Mouse (Mus musculus): ENCODE measurements around the gene Aicda. TPM values are rescaled to one million over a fixed set of nuclear protein-coding genes. Genes with fewer than 3 reads are reported as not detected.

The Aicda gene
- total and polyA plus RNA-seq, 3 experiments, result 0.03 TPM; not detected in 2

DNA sequence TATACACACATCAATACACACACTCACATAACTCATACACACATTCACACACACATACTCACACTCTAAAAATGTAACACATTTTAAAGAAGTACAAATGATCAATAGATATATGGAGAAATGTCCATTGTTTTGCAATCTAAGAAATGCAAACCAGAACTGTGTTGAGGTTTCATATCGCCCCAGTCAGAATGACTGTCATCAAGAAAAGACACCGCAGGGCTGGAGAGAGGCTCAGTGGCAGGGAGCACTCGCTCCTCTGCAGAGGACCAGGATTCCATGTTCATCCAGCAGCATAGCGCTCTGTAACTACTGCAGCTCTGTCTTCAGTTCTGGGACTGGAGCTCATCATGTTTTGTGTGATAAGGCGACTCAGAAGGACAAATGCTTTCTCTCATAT lies 10.0 kb upstream of the Aicda start:
- Histone ChIP-seq H3K9ac (ENCODE audit: control insufficient read depth, low read depth, low read length, poor library complexity, severe bottlenecking) (no peak overlapping the region), H3K79me2 (ENCODE audit: control insufficient read depth, insufficient read depth, low read length, poor library complexity) (no peaks in the 10 kb centered on the region), H3K36me3 (ENCODE audit: control insufficient read depth in 1 of 2, insufficient read depth in 2 of 2, low read length in 2 of 2) (no peaks in the 10 kb centered on the region), H3K4me1 (ENCODE audit: control insufficient read depth in 1 of 2, insufficient read depth in 2 of 2, low read length in 2 of 2) (no peaks in the 10 kb centered on the region), H3K27ac (ENCODE audit: control insufficient read depth, low read depth, low read length) (no peak overlapping the region), H3K9me3 (replicated peaks; ENCODE audit: insufficient read depth, low read length) (no peaks in the 10 kb centered on the region), H3K4me3 (ENCODE audit: control insufficient read depth in 1 of 2, insufficient read depth in 1 of 2, low read depth in 2 of 2, low read length in 2 of 2) (no peak overlapping the region), H3K27me3 (ENCODE audit: control insufficient read depth in 1 of 2, insufficient read depth in 2 of 2, low read length in 2 of 2) (peaks cover 0 to 6% of the 10 kb centered on the region in 2 experiments; a peak in 2 of 4 replicates)
- TF ChIP-seq UBTF (IDR thresholded peaks at IDR 0.05; ENCODE audit: borderline replicate concordance, insufficient read depth, low read depth, low read length) (no peak), CHD1 (IDR thresholded peaks at IDR 0.05; ENCODE audit: low read depth, low read length) (no peak), NELFE (IDR thresholded peaks at IDR 0.05; ENCODE audit: low read depth, low read length) (no peak), BHLHE40 (IDR thresholded peaks at IDR 0.05; ENCODE audit: borderline replicate concordance, low read depth, low read length) (no peak), ZC3H11A (IDR thresholded peaks at IDR 0.05; ENCODE audit: low read depth, low read length) (no peak), HCFC1 (IDR thresholded peaks at IDR 0.05; ENCODE audit: low read depth, low read length) (no peak), NRF1 (IDR thresholded peaks at IDR 0.05; ENCODE audit: insufficient read depth, low read depth, low read length, poor library complexity, severe bottlenecking) (no peak), POLR2AphosphoS5 (IDR thresholded peaks at IDR 0.05; ENCODE audit: borderline replicate concordance, low read depth, low read length) (no peak), MAX (IDR thresholded peaks at IDR 0.05; ENCODE audit: low read length) (no peak)
- no peak for DNase-seq (ENCODE audit: low read depth, low spot score)

DNA sequence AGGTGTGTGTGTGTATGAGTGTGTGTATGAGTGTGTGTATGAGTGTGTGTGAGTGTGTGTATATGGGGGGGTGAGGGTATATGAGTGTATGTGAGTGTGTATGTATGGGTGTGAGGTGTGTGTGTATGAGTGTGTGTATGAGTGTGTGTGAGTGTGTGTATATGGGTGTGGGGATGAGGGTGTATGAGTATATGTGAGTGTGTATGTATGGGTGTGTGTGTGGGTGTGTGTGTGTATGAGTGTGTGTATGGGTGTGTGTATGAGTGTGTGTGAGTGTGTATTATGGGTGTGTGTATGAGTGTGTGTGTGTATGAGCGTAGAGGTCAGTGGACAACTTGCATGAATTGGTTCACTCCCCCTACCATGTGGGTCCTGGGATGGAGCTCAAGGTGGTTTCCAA lies 8.9 kb upstream of the Aicda start:
- Histone ChIP-seq H3K4me1 (ENCODE audit: control insufficient read depth in 1 of 2, insufficient read depth in 2 of 2, low read length in 2 of 2) (no peaks in the 10 kb centered on the region), H3K9ac (ENCODE audit: control insufficient read depth, low read depth, low read length, poor library complexity, severe bottlenecking) (no peak overlapping the region), H3K9me3 (replicated peaks; ENCODE audit: insufficient read depth, low read length) (no peaks in the 10 kb centered on the region), H3K4me3 (ENCODE audit: control insufficient read depth in 1 of 2, insufficient read depth in 1 of 2, low read depth in 2 of 2, low read length in 2 of 2) (no peak overlapping the region), H3K27ac (ENCODE audit: control insufficient read depth, low read depth, low read length) (no peak overlapping the region), H3K27me3 (ENCODE audit: control insufficient read depth in 1 of 2, insufficient read depth in 2 of 2, low read length in 2 of 2) (peaks cover 0 to 5% of the 10 kb centered on the region in 2 experiments; a peak in 2 of 4 replicates), H3K79me2 (ENCODE audit: control insufficient read depth, insufficient read depth, low read length, poor library complexity) (no peaks in the 10 kb centered on the region), H3K36me3 (ENCODE audit: control insufficient read depth in 1 of 2, insufficient read depth in 2 of 2, low read length in 2 of 2) (no peaks in the 10 kb centered on the region)
- DNase-seq (ENCODE audit: low read depth, low spot score), result no peak
- TF ChIP-seq MXI1 (IDR thresholded peaks at IDR 0.05; ENCODE audit: low read depth, low read length) (no peak), MYC (IDR thresholded peaks at IDR 0.05; ENCODE audit: low read depth, low read length) (no peak), E2F4 (IDR thresholded peaks at IDR 0.05; ENCODE audit: borderline replicate concordance, low read depth, low read length) (no peak), ZMIZ1 (IDR thresholded peaks at IDR 0.05; ENCODE audit: low read depth, low read length) (no peak), MAFK (IDR thresholded peaks at IDR 0.05; ENCODE audit: borderline replicate concordance, low read depth, low read length) (no peak), GATA1 (IDR thresholded peaks at IDR 0.05; ENCODE audit: low read depth, low read length) (no peak), RAD21 (IDR thresholded peaks at IDR 0.05; ENCODE audit: low read depth, low read length) (no peak), RCOR1 (IDR thresholded peaks at IDR 0.05; ENCODE audit: low read depth, low read length) (no peak), MAX (IDR thresholded peaks at IDR 0.05; ENCODE audit: low read length) (no peak), TCF12 (IDR thresholded peaks at IDR 0.05; ENCODE audit: low read depth, low read length) (no peak)
